Mouse (Mus musculus) limb, embryonic 14.5 days (tissue): Measurements from ENCODE around the gene Tcea2. TPM values are rescaled to one million over a fixed set of nuclear protein-coding genes. Genes with fewer than 3 reads are reported as not detected.

Experiments
- ATAC-seq: fragments of 200-750 bp; cut with Nextera tagmentation; 2 replicates; pipeline ENCODE4 v1.8.0; 2017; ENCODE audit warnings: low read depth, moderate number of reproducible peaks, moderate TSS enrichment; ENCODE audit not compliant: low FRiP score
- DNase-seq: peaks from one replicate; pipeline ENCODE4 v3.0.0-alpha.2; 2015; ENCODE audit warnings: low spot score
- H3K27ac ChIP-seq: fragments of 300-500 bp; sonication (generic); replicated peaks from 2 replicates; pipeline ENCODE4 v1.5.1; 2014; ENCODE audit warnings: low read depth, mild to moderate bottlenecking, low read length, moderate library complexity, mixed read lengths
- H3K27me3 ChIP-seq: fragments of 300-500 bp; sonication (generic); 2 replicates; pipeline ENCODE4 v1.6.1; 2014; ENCODE audit warnings: low read length, mixed read lengths; ENCODE audit not compliant: control insufficient read depth, insufficient read depth
- H3K36me3 ChIP-seq: fragments of 300-500 bp; sonication (generic); 2 replicates; pipeline ENCODE4 v1.6.1; 2014; ENCODE audit warnings: mild to moderate bottlenecking, low read length, moderate library complexity, mixed read lengths; ENCODE audit not compliant: control insufficient read depth, insufficient read depth
- H3K4me1 ChIP-seq: fragments of 300-500 bp; sonication (generic); 2 replicates; pipeline ENCODE4 v1.6.1; 2014; ENCODE audit warnings: antibody characterized with exemption, low read length, mixed read lengths; ENCODE audit not compliant: control insufficient read depth, insufficient read depth
- H3K4me2 ChIP-seq: fragments of 300-500 bp; sonication (generic); replicated peaks from 2 replicates; pipeline ENCODE4 v1.6.1; 2014; ENCODE audit warnings: low read depth, mild to moderate bottlenecking, low read length, moderate library complexity; ENCODE audit not compliant: severe bottlenecking
- H3K4me3 ChIP-seq: fragments of 300-500 bp; sonication (generic); replicated peaks from 2 replicates; pipeline ENCODE4 v1.5.1; 2014; ENCODE audit warnings: low read length
- H3K9ac ChIP-seq: fragments of 300-500 bp; sonication (generic); 2 replicates; pipeline ENCODE4 v1.6.1; 2014; ENCODE audit warnings: mild to moderate bottlenecking, low read depth, low read length, moderate library complexity; ENCODE audit not compliant: severe bottlenecking
- H3K9me3 ChIP-seq: fragments of 300-500 bp; sonication (generic); 2 replicates; pipeline ENCODE4 v1.6.1; 2016; ENCODE audit warnings: low read length; ENCODE audit not compliant: control insufficient read depth
- POLR2A ChIP-seq: fragments of 200-500 bp; IDR thresholded peaks from 2 replicates; pipeline ENCODE4 v1.8.0; 2012; ENCODE audit warnings: inconsistent platforms, mild to moderate bottlenecking, moderate library complexity, borderline replicate concordance; ENCODE audit not compliant: insufficient read depth, insufficient read length; ENCODE audit errors: extremely low read depth
- WGBS: fragments of 180-500 bp; shearing (Covaris S2); extraction: QIAGEN DNeasy Blood & Tissue Kit; methylation state at CpG from one replicate; pipeline ENCODE4 v1.1.7; 2014; 5-methylcytosine and 5-hydroxymethylcytosine counted together
- polyA plus RNA-seq, 2 experiments: library from polyadenylated mRNA; depleted of rRNA in 1 of 2; stranded (reverse) in 1 of 2; unstranded in 1 of 2; fragments of >200 nt; fragmentation: Nextera tagmentation in 1 of 2; extraction: Ambion mirVana in 1 of 2; gene quantifications; 2 replicates each; pipeline versions ENCODE4 v1.2.1 to v1.2.3; 2012 to 2014

The Tcea2 gene
- polyA plus RNA-seq, 2 experiments = 27.1 to 57.1 TPM

DNA sequence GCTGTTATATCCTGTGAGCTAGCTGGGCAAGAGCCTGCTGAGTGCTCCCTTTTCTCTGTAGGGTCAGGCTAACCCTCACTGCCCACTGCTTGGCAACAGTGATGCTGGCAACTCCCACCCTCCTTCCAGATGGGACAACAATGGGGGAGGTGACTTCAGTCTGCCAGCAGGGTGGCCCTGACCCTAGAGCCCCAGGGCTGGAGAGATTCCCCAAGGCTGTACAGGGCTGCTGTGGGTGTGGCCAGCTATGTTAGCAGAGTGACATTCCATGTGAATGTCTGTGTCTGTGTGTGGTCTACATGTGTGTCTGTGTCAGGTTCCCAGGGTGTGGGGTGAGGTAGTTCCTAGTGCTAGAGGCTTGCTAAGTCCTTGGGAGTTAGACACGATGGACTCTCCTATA lies 6.6 kb upstream of the Tcea2 start:
- no peak for DNase-seq
- Histone ChIP-seq H3K27ac (no peak overlapping the region), H3K9me3 (no peaks in the 10 kb centered on the region)

DNA sequence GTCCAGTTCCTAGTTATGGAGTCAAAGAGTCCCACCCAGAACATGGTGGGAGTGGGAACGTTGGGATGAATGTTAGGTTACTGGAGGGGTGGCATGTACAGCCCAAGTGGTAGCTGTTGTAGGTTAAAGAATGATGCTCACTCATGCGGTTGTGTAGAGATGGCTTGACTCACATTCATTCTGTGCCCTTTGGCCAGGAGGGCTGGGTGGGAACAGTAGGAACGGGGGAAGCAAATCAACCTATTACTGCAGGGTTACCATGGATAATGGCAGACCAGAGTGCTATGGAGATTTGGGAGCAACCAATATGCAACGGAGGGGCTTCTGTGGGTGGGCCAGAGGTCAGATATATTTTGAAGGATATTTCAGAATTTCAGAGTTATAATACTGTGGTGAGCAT lies 5.2 kb upstream of the Tcea2 start:
- DNase-seq (no peak), ATAC-seq (no peak)
- Histone ChIP-seq H3K27ac (no peak overlapping the region), H3K9ac (no peak overlapping the region), H3K9me3 (no peaks in the 10 kb centered on the region), H3K4me2 (no peak overlapping the region), H3K27me3 (peaks cover 35% of the 10 kb centered on the region), H3K4me3 (no peak overlapping the region), H3K4me1 (peaks cover 21% of the 10 kb centered on the region), H3K36me3 (no peaks in the 10 kb centered on the region)
- TF ChIP-seq POLR2A = no peak
- WGBS = 86% methylated on average over 4 of the region's 4 CpGs

More for the DNA sequence above, 6.6 kb upstream of the Tcea2 start:
- no peak for TF ChIP-seq POLR2A
- H3K4me1 ChIP-seq = peaks cover 14% of the 10 kb centered on the region
- H3K4me3 ChIP-seq = no peak overlapping the region
- 52% methylated on average over 1 of the region's 1 CpGs for WGBS
- no peaks in the 10 kb centered on the region for H3K36me3 ChIP-seq
- no peak for ATAC-seq
- no peak overlapping the region for H3K9ac ChIP-seq
- no peak overlapping the region for H3K4me2 ChIP-seq
- peaks cover 44% of the 10 kb centered on the region for H3K27me3 ChIP-seq

DNA sequence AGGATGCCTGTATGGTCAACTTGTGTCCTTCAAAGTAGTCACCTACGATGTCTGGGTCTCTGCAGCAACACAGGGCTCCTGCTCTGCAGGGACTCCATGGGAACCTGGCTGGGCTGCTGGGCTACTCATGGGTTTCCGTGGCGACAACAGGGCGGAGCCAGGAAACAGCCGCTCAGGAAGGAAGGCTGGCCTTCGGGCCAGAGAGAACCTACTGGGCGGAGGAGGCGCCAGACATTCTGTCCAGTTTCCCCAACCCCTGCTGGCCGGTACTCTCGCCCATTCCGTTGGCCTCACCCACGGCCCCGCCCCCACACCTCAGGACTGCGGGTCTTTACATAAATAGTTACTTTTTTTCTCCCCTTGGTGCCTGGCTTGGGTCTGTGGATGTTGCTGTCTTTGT lies 4.7 kb upstream of the Tcea2 start:
- Histone ChIP-seq H3K9ac (peak overlapping the region; percentile 40; the same call in 1 of the 2 replicates), H3K9me3 (no peaks in the 10 kb centered on the region), H3K4me1 (peaks cover 16% of the 10 kb centered on the region), H3K36me3 (no peaks in the 10 kb centered on the region), H3K27me3 (peaks cover 30% of the 10 kb centered on the region), H3K4me3 (0 out of 2 replicates have a peak overlapping the region, but pooled peaks have one; percentile 7), H3K4me2 (peak overlapping the region; percentile 35), H3K27ac (no peak overlapping the region)
- TF ChIP-seq POLR2A = no peak
- no peak for DNase-seq
- no peak for ATAC-seq
- 13% methylated on average over 14 of the region's 14 CpGs for WGBS

DNA sequence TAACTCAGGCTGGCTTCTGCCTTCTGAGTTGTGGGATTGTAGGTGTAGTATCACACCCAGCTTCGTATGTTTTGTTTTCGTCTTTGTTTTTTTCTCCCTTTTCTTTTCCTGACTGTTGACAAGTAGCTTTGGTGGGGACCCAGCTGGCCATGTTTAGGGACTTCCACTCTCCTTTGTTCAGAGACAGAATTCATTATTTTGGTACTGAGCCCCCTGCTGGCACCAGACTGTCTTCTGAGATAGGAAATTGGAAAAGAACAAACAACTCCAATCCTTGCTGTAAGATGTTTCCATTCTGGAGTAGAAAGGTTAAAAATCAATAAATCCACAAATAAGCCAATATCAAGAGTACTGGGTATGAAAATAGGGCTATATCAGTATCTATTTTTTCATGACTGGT lies 3.7 kb upstream of the Tcea2 start:
- no peak overlapping the region for H3K27ac ChIP-seq
- peaks cover 20% of the 10 kb centered on the region for H3K4me1 ChIP-seq
- H3K27me3 ChIP-seq = peaks cover 20% of the 10 kb centered on the region
- TF ChIP-seq POLR2A = no peak
- no peak overlapping the region for H3K4me3 ChIP-seq
- no peak overlapping the region for H3K9ac ChIP-seq
- no peak for ATAC-seq
- no peaks in the 10 kb centered on the region for H3K9me3 ChIP-seq
- no peaks in the 10 kb centered on the region for H3K36me3 ChIP-seq
- 83% methylated on average over 2 of the region's 2 CpGs for WGBS
- H3K4me2 ChIP-seq = no peak overlapping the region
- no peak for DNase-seq

DNA sequence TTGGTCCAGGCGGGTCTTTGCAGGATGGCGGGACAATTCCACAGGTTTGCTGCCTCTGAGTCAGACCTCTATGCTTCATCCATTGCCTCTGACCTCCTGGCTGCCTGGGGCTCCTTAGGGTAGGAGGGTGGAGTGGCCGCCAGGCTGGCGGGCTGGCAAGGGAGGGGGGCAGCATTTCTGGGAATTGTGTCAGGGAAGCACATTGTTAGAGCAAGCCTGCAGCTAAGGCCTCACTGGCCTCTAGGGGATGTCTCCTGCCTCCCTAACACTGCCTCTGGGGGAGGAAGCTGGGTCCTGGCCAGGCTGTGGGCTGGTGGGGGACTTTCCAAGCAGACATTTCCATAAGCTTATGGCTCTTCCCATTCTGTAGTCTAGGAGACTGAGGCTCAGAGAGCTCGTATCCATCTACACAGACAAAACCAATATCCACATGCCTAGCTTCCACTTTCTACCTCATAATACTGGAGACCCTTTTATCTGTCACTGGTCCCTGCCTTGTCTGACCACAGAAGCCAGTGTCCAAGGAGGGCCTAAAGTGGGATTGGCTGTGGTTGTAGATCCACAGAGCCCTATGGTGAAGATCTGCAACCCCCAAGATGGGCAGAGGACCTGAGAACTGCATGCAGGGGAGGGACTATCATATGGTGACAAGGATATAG lies 2.9 kb upstream of the Tcea2 start:
- Histone ChIP-seq H3K9ac (no peak overlapping the region), H3K4me3 (no peak overlapping the region), H3K4me2 (no peak overlapping the region), H3K27me3 (peaks cover 12% of the 10 kb centered on the region), H3K36me3 (no peaks in the 10 kb centered on the region), H3K4me1 (peaks cover 20% of the 10 kb centered on the region), H3K9me3 (no peaks in the 10 kb centered on the region), H3K27ac (no peak overlapping the region)
- no peak for TF ChIP-seq POLR2A
- DNase-seq (no peak), ATAC-seq (no peak)
- 64% methylated on average over 5 of the region's 5 CpGs for WGBS

DNA sequence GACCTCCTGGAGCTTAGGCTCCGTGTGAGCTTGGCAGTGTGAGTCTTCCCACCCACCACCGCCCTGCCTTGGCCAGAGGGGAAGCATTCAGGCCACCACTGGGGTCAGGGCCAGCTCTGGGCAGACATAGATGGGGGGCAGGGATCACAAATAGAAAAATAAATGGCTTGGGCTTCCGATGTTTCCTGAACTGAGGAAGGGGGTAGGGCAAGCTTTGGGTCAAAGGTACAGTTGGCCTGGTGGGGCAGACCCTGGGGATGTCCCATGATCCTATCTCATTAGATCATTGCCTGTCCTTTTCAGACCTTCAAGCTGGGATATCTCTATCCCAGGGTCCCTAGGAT lies 2.4 kb upstream of the Tcea2 start:
- H3K36me3 ChIP-seq = no peaks in the 10 kb centered on the region
- no peaks in the 10 kb centered on the region for H3K9me3 ChIP-seq
- no peak for TF ChIP-seq POLR2A
- no peak overlapping the region for H3K4me2 ChIP-seq
- WGBS = 57% methylated on average over 3 of the region's 3 CpGs
- no peak for DNase-seq
- no peak overlapping the region for H3K27ac ChIP-seq
- no peak overlapping the region for H3K4me3 ChIP-seq
- ATAC-seq = no peak
- peaks cover 7% of the 10 kb centered on the region; the same call in 1 of the 2 replicates for H3K27me3 ChIP-seq
- H3K9ac ChIP-seq = no peak overlapping the region
- peaks cover 20% of the 10 kb centered on the region for H3K4me1 ChIP-seq
